Mouse (Mus musculus): Measurements from ENCODE around the gene Zfp598. TPM values are rescaled to one million over a fixed set of nuclear protein-coding genes. Genes with fewer than 3 reads are reported as not detected.

The Zfp598 gene
- polyA plus RNA-seq, 1 experiment: 7.3 TPM

DNA sequence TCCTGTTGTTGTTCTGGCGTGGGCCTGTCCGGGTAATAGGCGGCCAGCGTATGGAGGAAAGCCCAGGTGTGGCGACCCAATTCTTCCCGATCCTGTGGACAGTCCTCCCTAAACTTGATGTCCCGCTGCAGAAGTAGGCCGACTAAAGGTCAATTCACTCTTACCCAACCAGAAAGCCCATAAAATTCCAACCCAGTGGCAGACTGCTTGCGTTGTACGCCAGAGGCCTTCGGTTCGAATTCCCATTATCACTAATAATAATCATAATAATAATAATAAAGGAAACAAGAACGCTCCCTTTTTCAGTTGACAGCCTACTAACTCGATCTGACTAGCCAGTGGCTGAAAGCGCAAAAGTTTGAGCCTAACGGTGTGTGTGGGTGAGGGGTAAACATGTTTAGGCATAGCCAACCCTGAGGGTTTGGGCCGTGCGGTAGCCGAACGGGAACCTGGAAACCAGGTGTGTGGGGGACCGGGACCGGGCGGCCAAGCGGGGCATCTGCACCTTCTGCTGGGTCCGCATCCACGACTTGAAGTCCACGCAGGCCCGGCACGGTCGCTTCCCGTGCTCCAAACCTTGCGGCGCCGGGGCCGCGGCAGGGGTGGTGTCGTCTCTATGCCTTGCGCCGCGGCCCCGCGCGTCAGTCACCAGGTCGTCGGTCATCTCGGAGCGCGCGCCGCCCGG lies 26.0 kb downstream of the Zfp598 start:
- H3K9me3 ChIP-seq (ENCODE audit: control insufficient read depth, low read length): no peaks in the 10 kb centered on the region
- peaks cover 32% of the 10 kb centered on the region for H3K36me3 ChIP-seq (ENCODE audit: control insufficient read depth)
- peaks cover 29% of the 10 kb centered on the region for H3K27me3 ChIP-seq (ENCODE audit: control insufficient read depth)
- TF ChIP-seq GATA1 (IDR thresholded peaks at IDR 0.05; ENCODE audit: low read length) (no peak), TAL1 (IDR thresholded peaks at IDR 0.05; ENCODE audit: low read length) (no peak)
- peaks cover 45% of the 10 kb centered on the region for H3K4me1 ChIP-seq (ENCODE audit: control insufficient read depth)
- peak overlapping the region; percentile 96 for H3K4me3 ChIP-seq (replicated peaks)

- Histone ChIP-seq H3K9me3 (ENCODE audit: control insufficient read depth, low read length) (no peaks in the 10 kb centered on the region), H3K4me3 (replicated peaks) (peak within 1 kb of the TSS; percentile 96), H3K36me3 (ENCODE audit: control insufficient read depth) (peaks cover 39% of the 10 kb centered on the region), H3K4me1 (ENCODE audit: control insufficient read depth) (peaks cover 45% of the 10 kb centered on the region), H3K27me3 (ENCODE audit: control insufficient read depth) (peaks cover 22% of the 10 kb centered on the region)
- TF ChIP-seq TAL1 (IDR thresholded peaks at IDR 0.05; ENCODE audit: low read length): no peak
- TF ChIP-seq GATA1 (IDR thresholded peaks at IDR 0.05; ENCODE audit: low read length): no peak
These were observed 26.7 kb downstream of the Zfp598 start, which contains the start of the genes Gfer and Noxo1 for GRCm38 (mm10) chr17:24696011-24696697. Gene Gfer (minus strand): TSS chr17:24696156. Gene Noxo1 (plus strand): TSS chr17:24696234.

DNA sequence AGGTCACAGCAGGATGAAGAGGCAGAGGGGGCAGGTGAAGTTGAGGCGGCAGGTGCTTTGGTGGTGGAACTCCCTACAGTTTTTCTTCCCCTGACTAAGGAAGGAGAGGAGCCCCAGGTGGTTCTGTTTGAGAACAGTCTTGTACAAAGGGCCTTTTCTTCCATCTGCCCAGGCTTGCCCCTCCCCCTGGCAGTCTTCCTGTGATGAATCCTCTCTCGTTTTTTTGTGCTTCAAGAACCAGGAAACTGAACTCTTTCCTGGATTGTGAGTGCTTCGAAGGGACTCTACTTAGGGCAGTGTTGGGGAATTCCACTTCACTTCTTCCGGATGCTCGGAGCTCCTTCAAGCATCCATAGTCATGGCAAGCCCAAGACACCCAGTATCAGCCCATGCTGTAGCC lies 28.5 kb downstream of the Zfp598 start:
- Histone ChIP-seq H3K4me1 (ENCODE audit: control insufficient read depth) (peaks cover 41% of the 10 kb centered on the region), H3K27me3 (ENCODE audit: control insufficient read depth) (peaks cover 9% of the 10 kb centered on the region), H3K4me3 (replicated peaks) (no peak overlapping the region), H3K9me3 (ENCODE audit: control insufficient read depth, low read length) (no peaks in the 10 kb centered on the region), H3K36me3 (ENCODE audit: control insufficient read depth) (peaks cover 45% of the 10 kb centered on the region)
- TF ChIP-seq TAL1 (IDR thresholded peaks at IDR 0.05; ENCODE audit: low read length) (no peak), GATA1 (IDR thresholded peaks at IDR 0.05; ENCODE audit: low read length) (no peak)

DNA sequence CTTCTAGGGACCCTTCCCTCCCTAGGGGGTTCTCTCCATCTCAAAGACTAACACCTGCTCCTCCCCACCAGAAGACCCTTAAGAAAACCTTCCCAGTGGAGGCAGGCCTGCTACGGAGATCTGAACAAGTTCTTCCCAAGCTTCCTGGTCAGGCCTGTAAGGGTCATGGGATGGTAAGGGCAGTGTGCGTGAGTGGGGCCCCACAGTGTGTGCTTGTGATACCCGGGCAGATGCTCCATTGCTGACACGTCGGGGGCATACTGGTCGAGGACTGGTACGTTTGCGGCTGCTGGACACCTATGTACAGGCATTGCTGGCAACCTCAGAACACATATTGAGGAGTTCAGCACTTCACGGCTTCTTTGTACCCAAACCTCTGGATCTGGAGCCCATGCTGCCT lies 29.2 kb downstream of the Zfp598 start:
- TF ChIP-seq GATA1 (IDR thresholded peaks at IDR 0.05; ENCODE audit: low read length) (no peak), TAL1 (IDR thresholded peaks at IDR 0.05; ENCODE audit: low read length) (no peak)
- no peaks in the 10 kb centered on the region for H3K9me3 ChIP-seq (ENCODE audit: control insufficient read depth, low read length)
- H3K4me1 ChIP-seq (ENCODE audit: control insufficient read depth): peaks cover 38% of the 10 kb centered on the region
- peaks cover 44% of the 10 kb centered on the region for H3K36me3 ChIP-seq (ENCODE audit: control insufficient read depth)
- no peak overlapping the region for H3K4me3 ChIP-seq (replicated peaks)
- H3K27me3 ChIP-seq (ENCODE audit: control insufficient read depth): peaks cover 9% of the 10 kb centered on the region

GRCm38 (mm10) chr17:24699473-24699872 lies 30.0 kb downstream of the Zfp598 start:
- Histone ChIP-seq H3K27me3 (ENCODE audit: control insufficient read depth) (peaks cover 9% of the 10 kb centered on the region), H3K4me1 (ENCODE audit: control insufficient read depth) (peaks cover 33% of the 10 kb centered on the region), H3K4me3 (replicated peaks) (no peak overlapping the region), H3K9me3 (ENCODE audit: control insufficient read depth, low read length) (no peaks in the 10 kb centered on the region), H3K36me3 (ENCODE audit: control insufficient read depth) (peaks cover 46% of the 10 kb centered on the region)
- TF ChIP-seq GATA1 (IDR thresholded peaks at IDR 0.05; ENCODE audit: low read length): no peak
- no peak for TF ChIP-seq TAL1 (IDR thresholded peaks at IDR 0.05; ENCODE audit: low read length)

DNA sequence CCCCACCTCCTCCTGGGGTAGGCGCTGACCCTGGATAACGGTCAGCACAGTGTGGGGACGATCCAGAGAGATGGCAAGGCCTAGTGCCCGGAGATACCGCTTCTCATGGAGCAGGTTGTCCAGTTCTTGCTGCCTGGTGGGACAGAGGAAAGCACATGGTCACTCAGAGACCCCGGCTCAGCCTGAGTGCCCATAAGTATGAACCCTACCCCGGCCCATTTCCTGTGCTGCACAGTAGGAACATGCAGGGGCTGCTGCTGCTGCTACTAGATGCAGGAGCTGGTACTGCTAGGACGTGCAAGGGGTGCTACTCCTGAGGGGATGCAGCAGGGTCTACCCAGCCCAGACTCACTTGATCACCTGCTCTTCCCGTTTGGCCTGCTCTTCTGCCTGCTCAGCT lies 31.8 kb downstream of the Zfp598 start:
- no peak for TF ChIP-seq TAL1 (IDR thresholded peaks at IDR 0.05; ENCODE audit: low read length)
- no peak for TF ChIP-seq GATA1 (IDR thresholded peaks at IDR 0.05; ENCODE audit: low read length)
- Histone ChIP-seq H3K4me1 (ENCODE audit: control insufficient read depth) (peaks cover 34% of the 10 kb centered on the region), H3K9me3 (ENCODE audit: control insufficient read depth, low read length) (no peaks in the 10 kb centered on the region), H3K4me3 (replicated peaks) (no peak overlapping the region), H3K27me3 (ENCODE audit: control insufficient read depth) (peaks cover 9% of the 10 kb centered on the region), H3K36me3 (ENCODE audit: control insufficient read depth) (peaks cover 62% of the 10 kb centered on the region)

- TF ChIP-seq TAL1 (IDR thresholded peaks at IDR 0.05; ENCODE audit: low read length) (no peak), GATA1 (IDR thresholded peaks at IDR 0.05; ENCODE audit: low read length) (no peak)
- Histone ChIP-seq H3K4me1 (ENCODE audit: control insufficient read depth) (peaks cover 26% of the 10 kb centered on the region), H3K36me3 (ENCODE audit: control insufficient read depth) (peaks cover 47% of the 10 kb centered on the region), H3K9me3 (ENCODE audit: control insufficient read depth, low read length) (no peaks in the 10 kb centered on the region), H3K27me3 (ENCODE audit: control insufficient read depth) (no peaks in the 10 kb centered on the region), H3K4me3 (replicated peaks) (peak overlapping the region; percentile 81)
These were observed 36.3 kb downstream of the Zfp598 start for GRCm38 (mm10) chr17:24705821-24706220.

DNA sequence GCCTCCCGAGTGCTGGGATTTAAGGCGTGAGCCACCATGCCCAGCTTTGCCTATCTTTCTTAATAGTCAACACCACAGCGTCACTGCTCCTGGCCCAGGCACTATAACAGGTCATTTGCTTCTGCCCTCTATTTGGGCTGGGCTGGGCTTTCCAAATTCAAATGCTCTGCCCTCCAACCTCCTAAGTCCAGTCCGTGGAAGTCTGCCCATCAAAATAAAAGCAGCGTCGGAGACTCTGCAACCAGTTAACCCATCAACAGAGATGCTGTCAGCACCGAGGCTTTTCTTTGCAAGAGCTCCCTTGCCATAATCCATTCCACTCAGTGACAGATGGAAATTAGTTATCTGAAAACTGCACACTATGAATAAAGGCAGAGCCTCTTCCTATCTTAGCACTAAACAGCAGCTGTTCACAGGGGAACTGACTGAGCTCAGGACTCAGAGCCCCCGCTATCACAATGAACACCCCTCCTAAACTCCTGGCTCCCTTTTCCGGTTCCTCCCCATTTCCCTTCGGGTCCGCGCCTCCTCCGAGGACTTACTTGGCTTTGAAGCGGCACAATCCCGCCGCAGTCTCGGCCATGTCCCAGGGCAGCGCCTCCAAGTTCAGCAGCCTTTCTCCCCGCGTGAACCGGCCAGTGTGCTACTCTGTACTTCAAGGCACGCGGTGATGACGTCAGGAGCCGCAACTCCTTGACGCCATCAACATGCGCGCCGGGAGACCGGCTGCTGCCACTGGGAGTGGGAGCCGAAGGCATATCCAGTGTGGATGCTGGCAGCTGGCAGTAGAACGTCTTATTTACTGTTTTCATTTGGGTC lies 37.7 kb downstream of the Zfp598 start, which contains the start of gene Tbl3:
Tbl3 (minus strand) TSS at position 679 of the 819 bp plus-strand sequence.
- no peaks in the 10 kb centered on the region for H3K9me3 ChIP-seq (ENCODE audit: control insufficient read depth, low read length)

More for the DNA sequence above, 37.7 kb downstream of the Zfp598 start, which contains the start of gene Tbl3:
- peaks cover 33% of the 10 kb centered on the region for H3K36me3 ChIP-seq (ENCODE audit: control insufficient read depth)
- no peaks in the 10 kb centered on the region for H3K27me3 ChIP-seq (ENCODE audit: control insufficient read depth)
- peaks cover 26% of the 10 kb centered on the region for H3K4me1 ChIP-seq (ENCODE audit: control insufficient read depth)
- TF ChIP-seq TAL1 (IDR thresholded peaks at IDR 0.05; ENCODE audit: low read length) (peak; percentile 40; the same call in 2 of the 3 replicates), GATA1 (IDR thresholded peaks at IDR 0.05; ENCODE audit: low read length) (no peak; the same call in 1 of the 2 replicates)
- H3K4me3 ChIP-seq (replicated peaks): peak within 1 kb of the TSS; percentile 81

Data from erythroblast, embryonic 14.5 days (primary cell).